Mouse (Mus musculus) retina, adult 2 months (tissue): Measurements from ENCODE around the gene Lrrc75b.
"Not testable (repeated sequence)": the region's sequence is repeated elsewhere in the genome, so short reads cannot be mapped to it uniquely, and the experiment has no call there.

ENCODE experiments used
- DNase-seq: peaks from one replicate; pipeline ENCODE4 v3.0.0-alpha.2; 2012; ENCODE audit warnings: low read depth, low spot score

The Lrrc75b gene

DNA sequence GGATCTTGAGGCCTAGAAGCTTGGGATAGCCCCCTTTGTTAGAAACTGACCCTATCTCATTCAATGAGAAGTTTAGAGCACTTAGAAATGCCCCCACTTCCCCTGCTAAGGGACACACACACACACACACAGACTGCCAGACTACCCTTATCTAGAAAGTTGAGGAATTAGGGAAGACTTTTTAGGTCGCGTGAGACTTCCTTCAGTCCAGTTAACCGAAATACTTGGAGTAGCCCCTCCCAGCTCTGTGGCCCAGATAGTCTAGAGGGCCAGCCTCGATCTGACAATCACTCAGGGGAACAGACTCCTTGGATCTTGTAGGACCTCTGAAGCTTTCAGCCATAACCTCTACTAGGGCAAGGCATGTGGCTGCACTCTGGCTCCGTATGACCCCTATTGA, 7.9 kb upstream of the Lrrc75b start:
- DNase-seq, result no peak

DNA sequence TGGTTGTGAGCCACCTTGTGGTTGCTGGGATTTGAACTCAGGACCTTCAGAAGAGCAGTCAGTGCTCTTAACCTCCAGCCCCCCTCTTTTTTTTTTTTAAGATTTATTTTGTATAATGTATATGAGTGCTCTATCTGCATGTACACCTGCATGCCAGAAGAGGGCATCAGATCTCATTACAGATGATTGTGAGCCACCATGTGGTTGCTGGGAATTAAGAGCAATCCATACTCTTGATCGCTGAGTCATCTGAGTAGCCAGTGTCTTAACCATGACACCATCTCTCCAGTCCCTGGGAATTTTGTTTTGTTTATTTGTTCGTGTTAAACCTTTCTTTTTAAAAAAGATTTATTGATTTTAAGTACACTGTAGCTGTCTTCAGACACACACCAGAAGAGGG, 6.6 kb upstream of the Lrrc75b start:
- DNase-seq, result not testable (repeated sequence)

DNA sequence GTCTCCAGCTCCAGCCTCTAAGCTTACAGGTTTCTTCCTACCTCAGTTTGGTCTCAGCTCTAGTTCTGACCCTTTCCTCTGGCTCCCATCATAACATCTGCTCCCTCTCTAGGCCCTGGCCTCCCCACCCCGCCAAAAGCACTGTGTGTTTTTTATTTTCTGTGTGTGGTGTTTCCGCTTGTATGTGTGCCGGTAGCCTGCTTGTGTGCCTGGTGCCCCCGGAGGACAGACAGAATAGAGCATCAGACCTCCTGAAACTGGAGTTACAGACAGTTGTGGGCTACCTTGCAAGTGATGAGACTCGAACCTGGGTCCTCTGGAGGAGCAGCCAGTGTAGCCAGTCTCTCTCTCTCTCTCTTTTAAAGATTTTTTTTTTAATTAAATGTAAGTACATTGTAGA, 6.2 kb upstream of the Lrrc75b start:
- DNase-seq, result no peak

- DNase-seq, result no peak
These were observed 5.8 kb upstream of the Lrrc75b start for GRCm38 (mm10) chr10:75565906-75566305.

DNA sequence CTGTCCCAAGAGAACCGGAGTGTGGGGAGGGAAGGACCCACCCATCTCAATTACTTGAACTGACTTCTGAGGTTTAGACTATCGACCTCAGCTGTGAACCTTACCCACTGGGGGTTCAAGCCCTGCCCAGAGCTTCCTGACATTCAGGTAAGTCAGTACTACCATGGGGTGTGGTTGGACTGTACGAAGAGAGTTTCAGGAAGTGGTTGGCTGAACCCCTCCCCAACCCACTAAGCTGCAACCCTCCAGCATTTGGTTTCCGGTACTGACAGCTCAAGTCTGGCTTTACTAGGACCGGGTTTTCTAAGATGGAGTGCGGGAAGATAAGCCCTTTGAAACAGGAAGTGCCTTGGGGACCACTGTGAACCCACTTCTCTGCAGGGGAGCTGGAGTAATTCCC, 5.3 kb upstream of the Lrrc75b start:
- DNase-seq, result no peak

- no peak for DNase-seq
These were observed 4.6 kb upstream of the Lrrc75b start for GRCm38 (mm10) chr10:75564687-75565265.

GRCm38 (mm10) chr10:75562596-75562995, 2.5 kb upstream of the Lrrc75b start:
- DNase-seq, result no peak

GRCm38 (mm10) chr10:75561071-75561654, 1.0 kb upstream of the Lrrc75b start, which contains the start of gene Ggt1:
Gene Ggt1, plus strand, starts transcription at chr10:75561604.
- no peak for DNase-seq

GRCm38 (mm10) chr10:75560549-75560899, 394 bp upstream of the Lrrc75b start:
- DNase-seq, result no peak

GRCm38 (mm10) chr10:75559041-75559675, 972 bp downstream of the Lrrc75b start:
- DNase-seq, result no peak

GRCm38 (mm10) chr10:75558515-75558914, 1.6 kb downstream of the Lrrc75b start:
- no peak for DNase-seq

- no peak for DNase-seq
These were observed 4.1 kb downstream of the Lrrc75b start for GRCm38 (mm10) chr10:75556026-75556425.

GRCm38 (mm10) chr10:75555557-75555956, 4.6 kb downstream of the Lrrc75b start:
- DNase-seq, result no peak

GRCm38 (mm10) chr10:75554090-75554489, 6.0 kb downstream of the Lrrc75b start:
- DNase-seq, result no peak

- no peak for DNase-seq
These were observed 7.3 kb downstream of the Lrrc75b start for GRCm38 (mm10) chr10:75552701-75553450.

GRCm38 (mm10) chr10:75552106-75552505, 8.0 kb downstream of the Lrrc75b start:
- no peak for DNase-seq

DNA sequence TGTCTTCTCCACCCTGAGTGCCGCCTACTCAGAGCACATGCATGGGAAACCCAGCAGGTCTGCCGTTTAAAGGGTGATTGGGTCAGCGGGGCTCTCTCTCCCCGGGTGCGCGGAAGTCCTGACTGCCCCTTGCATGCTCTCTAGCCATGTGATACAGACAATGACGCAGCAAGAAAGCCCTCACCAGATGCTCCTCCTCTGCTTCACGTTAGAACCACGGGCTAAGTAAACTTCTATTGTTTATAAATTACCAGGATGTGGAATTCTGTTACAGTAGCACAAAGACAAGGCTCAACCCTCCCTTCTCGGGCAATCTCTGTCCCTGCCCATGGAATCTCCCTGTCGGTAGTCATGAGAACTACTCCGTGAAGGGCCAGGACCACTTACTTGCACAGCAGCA, 9.0 kb downstream of the Lrrc75b start:
- no peak for DNase-seq

GRCm38 (mm10) chr10:75549886-75550285, 10.2 kb downstream of the Lrrc75b start:
- DNase-seq, result no peak

DNA sequence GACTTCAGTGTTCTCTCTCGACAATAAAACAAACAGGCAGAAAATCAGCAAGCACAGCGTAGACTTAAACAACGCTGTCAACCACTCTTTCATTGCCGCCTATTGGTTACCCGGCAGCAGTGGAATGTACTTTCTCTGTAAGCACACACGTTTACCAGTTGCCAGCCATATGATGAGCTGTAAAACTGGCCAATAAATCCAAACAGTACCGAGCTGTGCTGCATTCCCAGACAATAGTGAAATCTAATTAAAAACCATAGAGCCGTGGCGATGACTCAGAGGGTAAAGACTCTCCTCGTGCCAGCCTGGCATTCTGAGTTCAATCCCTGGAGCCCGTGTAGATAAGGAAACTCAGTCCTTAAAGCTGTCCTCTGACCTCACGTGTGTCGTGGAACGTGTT, 11.6 kb downstream of the Lrrc75b start:
- DNase-seq, result no peak

GRCm38 (mm10) chr10:75547901-75548300, 12.2 kb downstream of the Lrrc75b start:
- no peak for DNase-seq

GRCm38 (mm10) chr10:75536123-75536522, 24.0 kb downstream of the Lrrc75b start:
- no peak for DNase-seq

GRCm38 (mm10) chr10:75535423-75535822, 24.7 kb downstream of the Lrrc75b start:
- DNase-seq, result no peak

DNA sequence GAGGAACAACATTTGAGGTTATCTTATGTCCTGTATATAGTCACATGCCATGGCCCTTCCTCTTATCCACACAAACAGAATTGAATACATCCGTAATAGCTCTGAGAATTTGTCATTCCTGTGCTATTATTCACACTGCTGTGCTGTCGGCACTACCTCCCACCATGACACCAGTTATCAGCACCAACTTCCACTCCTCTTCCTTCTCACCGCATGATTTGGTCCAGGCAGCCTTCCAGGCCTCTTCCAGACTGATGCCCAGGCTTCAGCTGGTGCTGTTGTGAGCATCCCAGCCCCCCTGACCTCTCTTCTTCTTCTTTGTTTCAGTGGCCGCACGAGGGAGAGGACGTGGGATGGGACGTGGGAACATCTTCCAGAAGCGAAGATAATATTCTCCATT, 25.2 kb downstream of the Lrrc75b start:
- DNase-seq, result no peak
